Mouse (Mus musculus) heart, embryonic 10.5 days (tissue): Measurements from ENCODE around the gene AW549877. TPM values are rescaled to one million over a fixed set of nuclear protein-coding genes. Genes with fewer than 3 reads are reported as not detected.

Experiments
- DNase-seq: peaks from one replicate; pipeline ENCODE4 v3.0.0-alpha.2; 2017; ENCODE audit warnings: low spot score
- H3K27ac ChIP-seq: fragments of 300-500 bp; sonication (generic); 2 replicates; pipeline ENCODE4 v1.5.1; 2016; ENCODE audit warnings: mild to moderate bottlenecking
- H3K27me3 ChIP-seq: fragments of 300-500 bp; sonication (generic); 2 replicates; pipeline ENCODE4 v1.6.1; 2016; ENCODE audit warnings: mild to moderate bottlenecking; ENCODE audit not compliant: poor library complexity, insufficient read depth, severe bottlenecking
- H3K36me3 ChIP-seq: fragments of 300-500 bp; sonication (generic); 2 replicates; pipeline ENCODE4 v1.6.1; 2016; ENCODE audit warnings: mild to moderate bottlenecking, moderate library complexity
- H3K4me1 ChIP-seq: fragments of 300-500 bp; sonication (generic); 2 replicates; pipeline ENCODE4 v1.6.1; 2016; ENCODE audit warnings: mild to moderate bottlenecking
- H3K4me3 ChIP-seq: fragments of 300-500 bp; sonication (generic); 2 replicates; pipeline ENCODE4 v1.5.1; 2016; ENCODE audit warnings: mild to moderate bottlenecking, moderate library complexity
- H3K9me3 ChIP-seq: fragments of 300-500 bp; sonication (generic); 2 replicates; pipeline ENCODE4 v1.6.1; 2016; ENCODE audit warnings: mild to moderate bottlenecking, moderate library complexity
- WGBS: fragments of 180-500 bp; shearing (Covaris S2); methylation state at CpG from one replicate; pipeline ENCODE4 v1.1.7; 2016; 5-methylcytosine and 5-hydroxymethylcytosine counted together
- polyA plus RNA-seq: library from polyadenylated mRNA; unstranded; fragments of >200 nt; fragmentation: Nextera tagmentation; extraction: Ambion mirVana; gene quantifications from 2 replicates; pipeline ENCODE4 v1.2.1, GENCODE M21; 2016

Gene AW549877
- polyA plus RNA-seq, 1 experiment from 2014 or later: 32.4 TPM

- WGBS: 94% methylated on average over 2 of the region's 2 CpGs
- no peaks in the 10 kb centered on the region for H3K9me3 ChIP-seq
- H3K27me3 ChIP-seq: no peaks in the 10 kb centered on the region
- no peak overlapping the region for H3K4me3 ChIP-seq
- no peak overlapping the region for H3K27ac ChIP-seq
- H3K36me3 ChIP-seq: peaks cover 25% of the 10 kb centered on the region; the same call in 1 of the 2 replicates
- 0 out of 2 replicates have a peak, but pooled peaks cover 8% of the 10 kb centered on the region for H3K4me1 ChIP-seq
- no peak for DNase-seq
These were observed 17.3 kb downstream of the AW549877 start for GRCm38 (mm10) chr15:3978279-3978678.

GRCm38 (mm10) chr15:3973300-3973699 is 22.2 kb downstream of the AW549877 start:
- no peaks in the 10 kb centered on the region for H3K4me1 ChIP-seq
- H3K27ac ChIP-seq: no peak overlapping the region
- WGBS: 83% methylated on average over 3 of the region's 3 CpGs
- H3K27me3 ChIP-seq: no peaks in the 10 kb centered on the region
- no peak for DNase-seq
- H3K4me3 ChIP-seq: no peak overlapping the region
- H3K9me3 ChIP-seq: no peaks in the 10 kb centered on the region
- H3K36me3 ChIP-seq: peaks cover 17% of the 10 kb centered on the region; the same call in 1 of the 2 replicates

GRCm38 (mm10) chr15:3970193-3970592 is 25.4 kb downstream of the AW549877 start:
- H3K4me1 ChIP-seq: no peaks in the 10 kb centered on the region
- no peak overlapping the region for H3K27ac ChIP-seq
- WGBS: 89% methylated on average over 6 of the region's 6 CpGs
- DNase-seq: no peak
- H3K4me3 ChIP-seq: no peak overlapping the region
- no peaks in the 10 kb centered on the region for H3K27me3 ChIP-seq
- H3K9me3 ChIP-seq: no peaks in the 10 kb centered on the region
- peaks cover 17% of the 10 kb centered on the region; the same call in 1 of the 2 replicates for H3K36me3 ChIP-seq

- H3K9me3 ChIP-seq: no peaks in the 10 kb centered on the region
- H3K36me3 ChIP-seq: peaks cover 15% of the 10 kb centered on the region; the same call in 1 of the 2 replicates
- H3K27ac ChIP-seq: no peak overlapping the region
- H3K4me3 ChIP-seq: no peak overlapping the region
- no peak for DNase-seq
- H3K27me3 ChIP-seq: no peaks in the 10 kb centered on the region
- WGBS: 81% methylated on average over 14 of the region's 14 CpGs
- no peaks in the 10 kb centered on the region for H3K4me1 ChIP-seq
These were observed 25.8 kb downstream of the AW549877 start for GRCm38 (mm10) chr15:3969743-3970142.

- no peaks in the 10 kb centered on the region for H3K9me3 ChIP-seq
- DNase-seq: no peak
- peak overlapping the region; percentile 47; the same call in 1 of the 2 replicates for H3K27ac ChIP-seq
- H3K4me1 ChIP-seq: 0 out of 2 replicates have a peak, but pooled peaks cover 5% of the 10 kb centered on the region
- H3K4me3 ChIP-seq: no peak overlapping the region
- no peaks in the 10 kb centered on the region for H3K36me3 ChIP-seq
- no peaks in the 10 kb centered on the region for H3K27me3 ChIP-seq
- 62% methylated on average over 8 of the region's 8 CpGs for WGBS
These were observed 33.3 kb downstream of the AW549877 start for GRCm38 (mm10) chr15:3962251-3962650.

- no peak for DNase-seq
- Histone ChIP-seq H3K27ac (no peak overlapping the region), H3K4me3 (no peak overlapping the region), H3K36me3 (no peaks in the 10 kb centered on the region), H3K4me1 (0 out of 2 replicates have a peak, but pooled peaks cover 5% of the 10 kb centered on the region), H3K27me3 (no peaks in the 10 kb centered on the region), H3K9me3 (no peaks in the 10 kb centered on the region)
- 62% methylated on average over 1 of the region's 1 CpGs for WGBS
These were observed 35.5 kb downstream of the AW549877 start for GRCm38 (mm10) chr15:3960094-3960493.

- Histone ChIP-seq H3K4me1 (0 out of 2 replicates have a peak, but pooled peaks cover 5% of the 10 kb centered on the region), H3K4me3 (no peak overlapping the region), H3K9me3 (no peaks in the 10 kb centered on the region), H3K27ac (no peak overlapping the region), H3K36me3 (no peaks in the 10 kb centered on the region), H3K27me3 (no peaks in the 10 kb centered on the region)
- 30% methylated on average over 4 of the region's 4 CpGs for WGBS
- no peak for DNase-seq
These were observed 37.6 kb downstream of the AW549877 start for GRCm38 (mm10) chr15:3957982-3958381.

- H3K36me3 ChIP-seq: no peaks in the 10 kb centered on the region
- no peak for DNase-seq
- no peaks in the 10 kb centered on the region for H3K9me3 ChIP-seq
- H3K4me1 ChIP-seq: no peaks in the 10 kb centered on the region
- no peaks in the 10 kb centered on the region for H3K27me3 ChIP-seq
- 87% methylated on average over 2 of the region's 2 CpGs for WGBS
- no peak overlapping the region for H3K27ac ChIP-seq
- no peak overlapping the region for H3K4me3 ChIP-seq
These were observed 40.6 kb downstream of the AW549877 start for GRCm38 (mm10) chr15:3954971-3955370.

GRCm38 (mm10) chr15:3938132-3938531 is 57.4 kb downstream of the AW549877 start:
- H3K4me3 ChIP-seq: no peak overlapping the region
- H3K27ac ChIP-seq: no peak overlapping the region
- H3K36me3 ChIP-seq: no peaks in the 10 kb centered on the region
- H3K27me3 ChIP-seq: no peaks in the 10 kb centered on the region
- H3K4me1 ChIP-seq: no peaks in the 10 kb centered on the region
- no peaks in the 10 kb centered on the region for H3K9me3 ChIP-seq
- DNase-seq: no peak
- WGBS: 87% methylated on average over 2 of the region's 2 CpGs

- H3K4me1 ChIP-seq: no peaks in the 10 kb centered on the region
- no peaks in the 10 kb centered on the region for H3K27me3 ChIP-seq
- no peaks in the 10 kb centered on the region for H3K36me3 ChIP-seq
- no peak overlapping the region for H3K27ac ChIP-seq
- no peak overlapping the region for H3K4me3 ChIP-seq
- no peaks in the 10 kb centered on the region for H3K9me3 ChIP-seq
- 84% methylated on average over 3 of the region's 3 CpGs for WGBS
- no peak for DNase-seq
These were observed 59.5 kb downstream of the AW549877 start for GRCm38 (mm10) chr15:3936056-3936455.

GRCm38 (mm10) chr15:3933466-3933865 is 62.1 kb downstream of the AW549877 start:
- H3K36me3 ChIP-seq: no peaks in the 10 kb centered on the region

More at GRCm38 (mm10) chr15:3933466-3933865, 62.1 kb downstream of the AW549877 start:
- Histone ChIP-seq H3K4me3 (no peak overlapping the region), H3K27me3 (no peaks in the 10 kb centered on the region), H3K9me3 (no peaks in the 10 kb centered on the region), H3K4me1 (no peaks in the 10 kb centered on the region), H3K27ac (no peak overlapping the region)
- WGBS: 81% methylated on average over 4 of the region's 4 CpGs
- no peak for DNase-seq

Other genes starting within 250 kb of the AW549877 start
- gene Fbxo4, start 16.2 kb downstream of the AW549877 start, polyA plus RNA-seq: 8.8 and 10.0 TPM in 2 replicates
- gene Oxct1, start 30.6 kb upstream of the AW549877 start, polyA plus RNA-seq: 159 and 217 TPM in 2 replicates